Mouse (Mus musculus): Measurements from ENCODE around the gene Prrg4. TPM values are rescaled to one million over a fixed set of nuclear protein-coding genes. Genes with fewer than 3 reads are reported as not detected.

Prrg4 gene
- polyA plus RNA-seq (2014; fragmentation: Illumina TruSeq; extraction: RNeasy Lipid Tissue Mini Kit (QIAGEN cat#74804)): 4.3 TPM

DNA sequence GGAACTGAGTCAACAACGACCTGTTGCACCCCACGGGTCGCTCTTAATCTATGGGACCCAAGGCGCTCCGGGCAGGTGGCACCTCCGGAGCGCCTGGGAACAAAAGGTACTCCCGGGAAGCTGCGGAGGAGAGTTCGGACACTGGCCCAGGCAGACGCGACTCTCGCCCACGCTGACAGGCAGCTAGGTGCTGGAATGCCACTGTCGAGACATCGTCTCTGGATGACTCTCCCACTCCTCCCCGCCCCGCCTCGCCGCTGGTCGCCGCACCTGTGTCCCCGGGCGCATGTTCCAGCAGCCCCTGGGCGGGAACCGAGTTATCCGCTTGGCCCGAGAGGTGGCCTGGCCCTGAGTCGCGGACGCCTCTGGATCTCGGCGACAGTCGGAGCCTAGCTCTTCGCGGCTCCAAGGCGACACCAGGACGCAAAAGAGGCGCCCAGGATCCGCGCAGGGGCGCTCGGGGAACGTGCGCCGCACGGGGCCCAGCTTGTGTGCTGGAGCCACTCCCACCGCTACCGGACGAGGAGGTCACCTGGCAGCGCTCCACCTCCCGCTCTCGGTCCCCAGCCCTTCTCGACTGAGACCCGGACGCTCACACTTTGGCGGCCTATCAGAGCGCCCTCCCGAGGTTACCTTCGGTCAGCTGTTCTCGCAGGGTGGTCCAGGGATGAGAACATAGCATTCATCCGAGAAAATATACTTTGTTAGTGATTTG is at the start of gene Prrg4:
Gene Prrg4 (minus strand): TSS at position 601 of the 715 bp plus-strand sequence.

DNA sequence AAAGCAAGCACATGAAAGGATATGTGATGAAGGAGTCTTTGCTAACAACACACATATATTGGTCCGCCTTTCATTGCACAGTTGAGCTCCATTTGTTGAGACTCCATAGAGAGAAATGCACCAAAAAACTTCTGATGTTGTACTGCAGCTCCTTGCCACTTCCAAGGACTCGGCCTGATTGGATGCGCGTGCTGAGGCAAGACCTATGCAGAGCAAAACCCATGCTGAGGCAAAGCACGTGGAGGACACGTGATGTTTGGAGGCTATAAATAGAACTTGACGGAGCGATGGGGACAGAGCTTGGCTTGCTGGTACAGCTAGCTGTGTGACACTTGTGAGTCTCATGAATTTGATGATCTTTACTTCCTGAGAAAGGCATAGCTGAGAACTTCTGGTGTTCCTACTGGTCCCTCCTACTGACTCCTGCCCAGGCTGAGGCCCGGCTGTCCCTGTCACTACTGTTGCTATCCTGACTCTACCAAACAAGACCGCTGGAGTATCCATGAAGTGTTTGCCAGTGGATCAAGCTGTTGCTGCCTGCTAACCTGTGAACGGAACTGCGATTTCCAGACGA is 17.7 kb upstream of the Prrg4 start, which contains the start of gene Ccdc73:
Gene Ccdc73 (plus strand): TSS at position 524 of the 574 bp plus-strand sequence.

DNA sequence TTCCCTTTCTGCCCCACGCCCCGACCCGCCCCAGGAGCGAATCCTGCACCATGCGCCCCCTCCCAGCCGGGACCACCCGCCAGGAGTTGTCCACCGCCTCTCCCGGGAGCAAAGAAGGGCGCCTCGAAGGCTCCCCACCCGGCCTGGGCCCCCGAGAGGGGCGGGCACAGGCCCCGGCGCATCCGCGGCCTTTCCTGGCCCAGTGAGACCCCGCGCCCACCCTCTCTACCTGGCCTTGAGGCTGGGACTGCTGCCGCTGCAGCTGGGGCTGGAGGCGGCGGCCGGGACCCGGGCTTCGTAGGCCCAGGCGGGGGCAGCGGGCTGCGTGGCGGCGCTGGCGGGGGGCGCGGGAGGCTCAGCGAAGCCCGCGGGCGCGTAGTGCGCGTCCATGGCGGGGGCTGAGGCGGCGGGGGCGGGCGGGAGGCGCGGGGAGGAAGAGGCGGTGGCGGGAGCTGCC is 33.3 kb downstream of the Prrg4 start, which contains the start of gene Qser1:
Gene Qser1 (minus strand): TSS at position 390 of the 457 bp plus-strand sequence.

Other genes starting within 250 kb of the Prrg4 start
- 23.9 TPM for gene Tcp11l1, start 137.7 kb downstream of the Prrg4 start, polyA plus RNA-seq (2014; fragmentation: Illumina TruSeq; extraction: RNeasy Lipid Tissue Mini Kit (QIAGEN cat#74804))
- gene Pin1rt1, start 133.5 kb downstream of the Prrg4 start, polyA plus RNA-seq (2014; fragmentation: Illumina TruSeq; extraction: RNeasy Lipid Tissue Mini Kit (QIAGEN cat#74804)): not detected
- 29.5 TPM for gene Depdc7, start 107.0 kb downstream of the Prrg4 start, polyA plus RNA-seq (2014; fragmentation: Illumina TruSeq; extraction: RNeasy Lipid Tissue Mini Kit (QIAGEN cat#74804))
- 88.2 TPM for gene Qser1, start 33.1 kb downstream of the Prrg4 start, polyA plus RNA-seq (2014; fragmentation: Illumina TruSeq; extraction: RNeasy Lipid Tissue Mini Kit (QIAGEN cat#74804))
- 40.2 TPM for gene Ccdc73, start 17.9 kb upstream of the Prrg4 start, polyA plus RNA-seq (2014; fragmentation: Illumina TruSeq; extraction: RNeasy Lipid Tissue Mini Kit (QIAGEN cat#74804))
- 761 TPM for gene Eif3m, start 167.2 kb upstream of the Prrg4 start, polyA plus RNA-seq (2014; fragmentation: Illumina TruSeq; extraction: RNeasy Lipid Tissue Mini Kit (QIAGEN cat#74804))
- gene Gm11060, start 242.1 kb upstream of the Prrg4 start, polyA plus RNA-seq (2014; fragmentation: Illumina TruSeq; extraction: RNeasy Lipid Tissue Mini Kit (QIAGEN cat#74804)): not detected